Mouse (Mus musculus): ENCODE results near the gene Sobp.

- no peak for TF ChIP-seq CTCF (IDR thresholded peaks at IDR 0.05; ENCODE audit: borderline replicate concordance, insufficient read depth, low read length)
- TF ChIP-seq POLR2A (IDR thresholded peaks at IDR 0.05; ENCODE audit: low read depth, low read length): no peak
These were observed 45.6 kb downstream of the Sobp start for GRCm38 (mm10) chr10:43128750-43129149.

Measured in embryonic fibroblast, embryonic 13.5 days (primary cell).